Mouse (Mus musculus): Measurements from ENCODE around the gene Rasd2. TPM values are rescaled to one million over a fixed set of nuclear protein-coding genes. Genes with fewer than 3 reads are reported as not detected.

Gene Rasd2
- polyA plus RNA-seq, 1 experiment from 2014 or later = 0.20 TPM

DNA sequence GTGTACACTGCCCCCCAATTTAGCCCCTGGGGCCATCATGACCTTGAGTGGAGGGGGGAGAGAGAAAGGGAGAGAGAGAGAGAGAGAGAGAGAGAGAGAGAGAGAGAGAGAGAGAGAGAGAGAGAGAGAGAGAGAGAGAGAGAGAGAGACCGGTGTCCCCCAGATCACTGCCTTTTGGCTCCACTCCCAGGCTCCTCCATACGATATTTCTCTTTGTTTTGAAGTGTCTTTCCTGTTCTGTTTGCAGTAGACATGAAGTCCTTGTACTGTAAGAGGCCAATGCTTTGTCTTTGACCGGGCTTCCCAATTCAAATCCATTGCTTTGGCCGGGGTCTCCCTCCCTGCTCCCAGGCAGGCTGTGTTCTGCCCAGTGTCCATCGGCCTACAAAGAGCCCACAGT lies 8.9 kb downstream of the Rasd2 start:
- Histone ChIP-seq H3K9me3 (no peaks in the 10 kb centered on the region), H3K4me3 (no peak overlapping the region), H3K9ac (no peak overlapping the region), H3K36me3 (no peaks in the 10 kb centered on the region), H3K4me1 (peaks cover 8% of the 10 kb centered on the region), H3K4me2 (no peak overlapping the region), H3K27ac (replicated peaks) (no peak overlapping the region), H3K27me3 (replicated peaks) (peaks cover 7% of the 10 kb centered on the region)
- 58% methylated on average over 5 of the region's 5 CpGs for WGBS
- no peak for ATAC-seq (ENCODE audit: extremely low read depth, insufficient number of reproducible peaks, low FRiP score, low TSS enrichment)

DNA sequence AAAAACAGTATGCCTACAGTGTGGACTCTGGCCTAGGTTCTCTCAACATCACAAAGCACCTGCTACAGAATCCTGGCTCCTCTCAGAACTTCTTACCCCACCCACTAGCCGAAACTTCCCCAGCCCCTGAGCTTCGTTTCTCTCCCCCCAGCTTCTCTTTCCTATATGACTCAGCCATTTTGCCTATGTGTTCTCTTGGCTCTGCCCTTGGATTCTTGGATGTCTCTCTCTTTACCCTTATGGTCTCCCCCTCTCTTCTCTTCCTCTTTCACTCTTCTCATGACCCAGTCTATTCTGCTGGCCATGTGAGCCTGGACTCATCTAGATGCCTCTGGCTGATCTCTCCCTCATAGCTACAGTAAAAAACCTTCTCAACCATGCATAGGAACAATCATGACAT lies 13.0 kb downstream of the Rasd2 start:
- Histone ChIP-seq H3K4me1 (peaks cover 10% of the 10 kb centered on the region), H3K9ac (no peak overlapping the region), H3K4me2 (no peak overlapping the region), H3K9me3 (no peaks in the 10 kb centered on the region), H3K4me3 (no peak overlapping the region), H3K27me3 (replicated peaks) (no peaks in the 10 kb centered on the region), H3K36me3 (no peaks in the 10 kb centered on the region), H3K27ac (replicated peaks) (no peak overlapping the region)
- 78% methylated on average over 2 of the region's 2 CpGs for WGBS
- no peak for ATAC-seq (ENCODE audit: extremely low read depth, insufficient number of reproducible peaks, low FRiP score, low TSS enrichment)

DNA sequence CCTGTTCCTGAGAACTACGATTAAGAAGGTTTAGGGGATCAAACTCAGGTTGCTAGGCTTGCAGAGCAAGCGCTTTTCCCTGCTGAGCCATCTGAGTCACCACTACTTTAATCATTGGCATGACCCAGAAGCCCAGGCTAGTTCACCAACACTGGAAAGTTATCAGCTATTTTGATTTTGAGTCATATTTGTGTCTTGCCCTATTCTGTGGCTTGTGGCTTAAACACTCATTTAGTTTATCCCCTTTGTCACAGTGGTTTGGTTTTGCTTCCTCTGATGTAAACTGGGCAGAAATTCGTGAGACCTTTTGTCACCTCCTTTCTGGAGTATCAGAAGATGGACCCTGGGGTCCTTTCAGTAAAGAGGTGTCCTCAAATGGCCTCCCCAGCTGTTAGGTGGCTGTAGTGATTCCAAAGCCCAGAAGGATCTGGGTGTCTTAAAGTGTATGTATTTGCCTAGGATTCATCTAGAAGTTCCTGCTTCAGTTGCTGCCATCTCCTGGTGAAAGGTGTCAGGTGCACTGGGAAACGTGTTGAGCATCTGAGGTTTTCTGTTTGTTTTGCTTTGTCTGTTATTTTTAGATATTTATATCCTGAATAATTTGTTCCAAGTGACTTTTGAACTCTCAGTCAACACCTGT lies 20.3 kb downstream of the Rasd2 start:
- no peaks in the 10 kb centered on the region for H3K27me3 ChIP-seq (replicated peaks)
- H3K27ac ChIP-seq (replicated peaks) = no peak overlapping the region
- H3K36me3 ChIP-seq = no peaks in the 10 kb centered on the region
- H3K9ac ChIP-seq = no peak overlapping the region
- ATAC-seq (ENCODE audit: extremely low read depth, insufficient number of reproducible peaks, low FRiP score, low TSS enrichment) = no peak
- no peak overlapping the region for H3K4me2 ChIP-seq
- H3K4me1 ChIP-seq = no peaks in the 10 kb centered on the region
- H3K4me3 ChIP-seq = no peak overlapping the region
- H3K9me3 ChIP-seq = no peaks in the 10 kb centered on the region
- WGBS = 52% methylated on average over 4 of the region's 4 CpGs

DNA sequence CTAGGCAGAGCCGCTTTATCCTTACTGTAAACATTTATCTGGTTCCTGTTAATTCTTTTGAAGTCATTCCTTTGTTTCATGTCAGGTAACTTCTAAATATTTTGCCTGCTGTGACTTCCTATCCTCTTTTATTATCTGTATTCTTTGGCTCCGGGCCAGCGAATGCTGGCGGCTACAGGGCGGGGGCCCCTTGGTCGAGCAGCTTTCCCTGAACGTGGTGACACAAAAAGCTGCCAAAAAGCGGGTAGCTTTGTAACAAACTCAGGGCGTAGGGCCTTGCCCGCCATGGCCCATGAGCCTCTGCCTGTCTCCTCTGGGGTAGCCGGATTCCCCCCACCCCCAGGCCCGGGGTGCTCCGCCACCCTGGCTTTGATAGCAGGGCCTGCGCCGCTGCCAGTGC lies 33.6 kb downstream of the Rasd2 start:
- H3K4me2 ChIP-seq = no peak overlapping the region
- no peak for ATAC-seq (ENCODE audit: extremely low read depth, insufficient number of reproducible peaks, low FRiP score, low TSS enrichment)

DNA sequence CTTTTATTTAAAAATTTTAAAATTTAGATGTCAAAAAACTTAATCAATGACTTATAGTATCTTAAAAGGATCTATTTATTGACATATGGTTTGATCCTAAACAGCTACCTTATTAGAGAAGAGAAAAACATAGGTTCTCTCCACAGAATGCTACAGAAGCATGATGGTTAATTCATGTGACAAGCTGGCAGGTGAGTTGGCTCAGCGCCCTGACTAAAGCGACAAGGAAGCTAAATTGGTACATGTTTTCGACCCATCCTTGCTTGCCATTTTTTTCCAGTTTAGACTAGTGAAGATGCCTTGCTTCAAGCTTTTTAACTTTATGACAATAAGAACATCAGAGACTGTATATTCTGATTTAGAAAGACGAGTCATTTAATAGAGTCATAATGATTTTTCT lies 35.4 kb downstream of the Rasd2 start:
- no peak overlapping the region for H3K27ac ChIP-seq (replicated peaks)
- ATAC-seq (ENCODE audit: extremely low read depth, insufficient number of reproducible peaks, low FRiP score, low TSS enrichment) = no peak

More for the DNA sequence above, 33.6 kb downstream of the Rasd2 start:
- no peak overlapping the region for H3K9ac ChIP-seq
- peaks cover 12% of the 10 kb centered on the region for H3K9me3 ChIP-seq
- no peaks in the 10 kb centered on the region for H3K4me1 ChIP-seq
- WGBS = 75% methylated on average over 15 of the region's 15 CpGs
- no peak overlapping the region for H3K4me3 ChIP-seq
- no peaks in the 10 kb centered on the region for H3K36me3 ChIP-seq
- no peak overlapping the region for H3K27ac ChIP-seq (replicated peaks)
- no peaks in the 10 kb centered on the region for H3K27me3 ChIP-seq (replicated peaks)

DNA sequence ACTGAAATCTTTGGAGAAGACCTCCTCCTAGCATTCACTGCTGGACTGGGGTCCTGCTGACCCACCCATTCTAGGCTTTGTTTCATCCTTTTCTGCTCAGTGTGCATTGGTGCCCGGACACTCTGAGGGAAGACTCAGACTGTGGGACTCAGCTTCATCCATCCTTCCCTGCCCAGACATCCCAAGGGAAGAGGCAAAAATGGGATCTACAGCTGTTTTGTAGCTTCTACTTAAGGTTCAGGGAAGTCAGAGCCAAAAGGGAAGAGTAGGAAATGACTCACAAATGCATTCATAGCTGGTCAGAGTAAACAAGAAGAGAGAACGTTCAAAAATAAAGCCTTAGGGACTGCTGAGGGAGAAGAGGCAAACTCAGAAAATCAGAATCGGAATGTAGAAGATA lies 40.3 kb downstream of the Rasd2 start:
- no peak for ATAC-seq (ENCODE audit: extremely low read depth, insufficient number of reproducible peaks, low FRiP score, low TSS enrichment)
- WGBS = 73% methylated on average over 3 of the region's 3 CpGs

More for the DNA sequence above, 35.4 kb downstream of the Rasd2 start:
- 76% methylated on average over 4 of the region's 4 CpGs for WGBS
- Histone ChIP-seq H3K4me3 (no peak overlapping the region), H3K36me3 (no peaks in the 10 kb centered on the region), H3K9ac (no peak overlapping the region), H3K27me3 (replicated peaks) (no peaks in the 10 kb centered on the region), H3K4me2 (no peak overlapping the region), H3K9me3 (peaks cover 12% of the 10 kb centered on the region), H3K4me1 (no peaks in the 10 kb centered on the region)

DNA sequence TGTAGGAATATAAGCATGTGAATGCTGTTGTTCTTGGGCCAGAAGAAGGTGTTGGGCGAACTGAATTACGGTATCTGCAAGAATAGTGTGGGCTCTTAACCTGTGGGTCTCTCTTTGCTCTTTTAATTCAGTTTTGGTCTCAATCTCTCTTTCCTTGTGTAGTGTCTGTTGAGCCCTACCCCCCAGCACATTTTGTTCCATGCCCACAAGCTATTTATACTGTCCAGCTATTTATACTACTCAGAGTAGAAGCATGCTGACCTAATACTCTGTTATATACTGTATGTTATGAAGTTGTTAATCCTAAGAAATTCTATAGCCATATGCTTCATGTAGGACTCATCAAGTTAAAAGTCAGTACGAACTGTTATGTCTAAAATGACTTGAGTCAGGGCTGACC lies 41.9 kb downstream of the Rasd2 start:
- Histone ChIP-seq H3K9me3 (no peaks in the 10 kb centered on the region), H3K27ac (replicated peaks) (no peak overlapping the region), H3K36me3 (no peaks in the 10 kb centered on the region), H3K4me3 (no peak overlapping the region), H3K4me1 (no peaks in the 10 kb centered on the region), H3K9ac (no peak overlapping the region), H3K27me3 (replicated peaks) (no peaks in the 10 kb centered on the region), H3K4me2 (no peak overlapping the region)
- no peak for ATAC-seq (ENCODE audit: extremely low read depth, insufficient number of reproducible peaks, low FRiP score, low TSS enrichment)
- 82% methylated on average over 3 of the region's 3 CpGs for WGBS

More for the DNA sequence above, 40.3 kb downstream of the Rasd2 start:
- no peak overlapping the region for H3K27ac ChIP-seq (replicated peaks)
- no peak overlapping the region for H3K4me2 ChIP-seq
- no peaks in the 10 kb centered on the region for H3K4me1 ChIP-seq
- H3K4me3 ChIP-seq = no peak overlapping the region
- no peaks in the 10 kb centered on the region for H3K27me3 ChIP-seq (replicated peaks)
- no peaks in the 10 kb centered on the region for H3K36me3 ChIP-seq
- no peak overlapping the region for H3K9ac ChIP-seq
- H3K9me3 ChIP-seq = 0 out of 2 replicates have a peak, but pooled peaks cover 6% of the 10 kb centered on the region

DNA sequence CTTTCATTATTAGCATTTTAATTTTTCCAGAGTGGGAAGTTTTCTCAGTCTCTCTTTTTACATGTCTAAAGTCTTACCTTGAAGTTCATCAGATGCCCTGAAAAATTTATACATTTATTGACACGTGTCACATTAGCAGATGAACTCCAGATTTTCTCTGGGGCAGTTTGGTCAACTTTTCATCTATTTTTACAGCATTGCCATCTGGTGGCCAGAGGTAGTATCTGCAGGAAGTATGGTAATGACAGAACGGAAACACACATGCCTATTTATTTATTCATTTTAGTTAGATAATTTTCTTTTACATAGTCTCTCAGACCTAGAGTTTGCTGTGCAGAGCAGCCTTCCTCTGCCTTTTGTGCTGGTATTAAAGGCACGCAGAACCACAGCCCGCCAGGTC lies 58.4 kb downstream of the Rasd2 start:
- no peak for ATAC-seq (ENCODE audit: extremely low read depth, insufficient number of reproducible peaks, low FRiP score, low TSS enrichment)
- Histone ChIP-seq H3K4me1 (no peaks in the 10 kb centered on the region), H3K36me3 (no peaks in the 10 kb centered on the region), H3K4me3 (no peak overlapping the region), H3K27ac (replicated peaks) (no peak overlapping the region), H3K9ac (no peak overlapping the region), H3K27me3 (replicated peaks) (no peaks in the 10 kb centered on the region), H3K9me3 (0 out of 2 replicates have a peak, but pooled peaks cover 5% of the 10 kb centered on the region), H3K4me2 (no peak overlapping the region)
- WGBS = 25% methylated on average over 4 of the region's 4 CpGs

Other genes starting within 250 kb of the Rasd2 start
- gene Hmgxb4, start 220.6 kb upstream of the Rasd2 start, polyA plus RNA-seq (2015; fragmentation: Nextera tagmentation; extraction: Ambion mirVana) = 23.1 and 23.5 TPM in 2 replicates
- gene Tom1, start 180.2 kb upstream of the Rasd2 start, polyA plus RNA-seq (2015; fragmentation: Nextera tagmentation; extraction: Ambion mirVana) = 40.0 and 44.1 TPM in 2 replicates
- gene Hmox1, start 120.3 kb upstream of the Rasd2 start, polyA plus RNA-seq (2015; fragmentation: Nextera tagmentation; extraction: Ambion mirVana) = 32.8 and 38.1 TPM in 2 replicates
- gene Mcm5, start 104.4 kb upstream of the Rasd2 start, polyA plus RNA-seq (2015; fragmentation: Nextera tagmentation; extraction: Ambion mirVana) = 95.6 and 99.9 TPM in 2 replicates
- gene Gm10358, start 192.6 kb downstream of the Rasd2 start, polyA plus RNA-seq (2015; fragmentation: Nextera tagmentation; extraction: Ambion mirVana) = 0.27 and 0.46 TPM in 2 replicates
- not detected in 2 replicates for gene Iqcm, start 234.8 kb downstream of the Rasd2 start, polyA plus RNA-seq (2015; fragmentation: Nextera tagmentation; extraction: Ambion mirVana)